Mouse (Mus musculus): Measurements from ENCODE around the gene Zic2. TPM values are rescaled to one million over a fixed set of nuclear protein-coding genes. Genes with fewer than 3 reads are reported as not detected.

Gene Zic2
- total and polyA plus RNA-seq, 3 experiments: 0.16 TPM; not detected in 2

GRCm38 (mm10) chr14:122492015-122492414 is 16.8 kb downstream of the Zic2 start:
- Histone ChIP-seq H3K27me3 (ENCODE audit: insufficient read depth, low read length) (peaks cover 12% of the 10 kb centered on the region), H3K36me3 (replicated peaks) (no peaks in the 10 kb centered on the region)

GRCm38 (mm10) chr14:122509058-122509457 is 33.8 kb downstream of the Zic2 start:
- peaks cover 12% of the 10 kb centered on the region; the same call in 1 of the 2 replicates for H3K27me3 ChIP-seq (ENCODE audit: insufficient read depth, low read length)
- H3K4me1 ChIP-seq (ENCODE audit: insufficient read depth, low read depth, low read length): no peaks in the 10 kb centered on the region
- H3K9me3 ChIP-seq (replicated peaks): no peaks in the 10 kb centered on the region
- TF ChIP-seq GATA1 (IDR thresholded peaks at IDR 0.05; ENCODE audit: borderline replicate concordance, low read length) (no peak), POLR2AphosphoS5 (IDR thresholded peaks at IDR 0.05; ENCODE audit: insufficient replicate concordance, low read depth, low read length) (no peak), CTCF (IDR thresholded peaks at IDR 0.05; ENCODE audit: low read depth, low read length) (no peak), GATA2 (IDR thresholded peaks at IDR 0.05; ENCODE audit: borderline replicate concordance, low read depth, low read length) (no peak), TAL1 (conservative IDR thresholded peaks at IDR 0.05; ENCODE audit: low read depth, low read length) (no peak)
- DNase-seq (ENCODE audit: low spot score) (no peak), ATAC-seq (ENCODE audit: extremely low read depth, insufficient number of reproducible peaks, low FRiP score, poor library complexity, severe bottlenecking) (no peak)
- no peaks in the 10 kb centered on the region for H3K36me3 ChIP-seq (replicated peaks)
- no peak overlapping the region for H3K4me3 ChIP-seq (ENCODE audit: low read depth, low read length)

More at GRCm38 (mm10) chr14:122492015-122492414, 16.8 kb downstream of the Zic2 start:
- no peak for ATAC-seq (ENCODE audit: extremely low read depth, insufficient number of reproducible peaks, low FRiP score, poor library complexity, severe bottlenecking)
- no peaks in the 10 kb centered on the region for H3K4me1 ChIP-seq (ENCODE audit: insufficient read depth, low read depth, low read length)
- H3K9me3 ChIP-seq (replicated peaks): peaks cover 6% of the 10 kb centered on the region; the same call in 1 of the 2 replicates
- DNase-seq (ENCODE audit: low spot score): no peak
- TF ChIP-seq GATA2 (IDR thresholded peaks at IDR 0.05; ENCODE audit: borderline replicate concordance, low read depth, low read length) (no peak), GATA1 (IDR thresholded peaks at IDR 0.05; ENCODE audit: borderline replicate concordance, low read length) (no peak)
- no peak overlapping the region for H3K4me3 ChIP-seq (ENCODE audit: low read depth, low read length)

GRCm38 (mm10) chr14:122511519-122511918 is 36.3 kb downstream of the Zic2 start:
- no peak for ATAC-seq (ENCODE audit: extremely low read depth, insufficient number of reproducible peaks, low FRiP score, poor library complexity, severe bottlenecking)
- Histone ChIP-seq H3K27me3 (ENCODE audit: insufficient read depth, low read length) (peaks cover 12% of the 10 kb centered on the region; the same call in 1 of the 2 replicates), H3K4me1 (ENCODE audit: insufficient read depth, low read depth, low read length) (no peaks in the 10 kb centered on the region), H3K9me3 (replicated peaks) (no peaks in the 10 kb centered on the region), H3K36me3 (replicated peaks) (no peaks in the 10 kb centered on the region), H3K4me3 (ENCODE audit: low read depth, low read length) (no peak overlapping the region)
- DNase-seq (ENCODE audit: low spot score): no peak
- TF ChIP-seq GATA1 (IDR thresholded peaks at IDR 0.05; ENCODE audit: borderline replicate concordance, low read length) (no peak), GATA2 (IDR thresholded peaks at IDR 0.05; ENCODE audit: borderline replicate concordance, low read depth, low read length) (no peak), CTCF (IDR thresholded peaks at IDR 0.05; ENCODE audit: low read depth, low read length) (no peak), TAL1 (conservative IDR thresholded peaks at IDR 0.05; ENCODE audit: low read depth, low read length) (no peak), POLR2AphosphoS5 (IDR thresholded peaks at IDR 0.05; ENCODE audit: insufficient replicate concordance, low read depth, low read length) (no peak)

- ATAC-seq (ENCODE audit: extremely low read depth, insufficient number of reproducible peaks, low FRiP score, poor library complexity, severe bottlenecking) (no peak), DNase-seq (ENCODE audit: low spot score) (no peak)
- no peak for TF ChIP-seq CTCF (IDR thresholded peaks at IDR 0.05; ENCODE audit: low read depth, low read length)
- TF ChIP-seq TAL1 (conservative IDR thresholded peaks at IDR 0.05; ENCODE audit: low read depth, low read length): no peak
- TF ChIP-seq GATA1 (IDR thresholded peaks at IDR 0.05; ENCODE audit: borderline replicate concordance, low read length): no peak
- no peak for TF ChIP-seq GATA2 (IDR thresholded peaks at IDR 0.05; ENCODE audit: borderline replicate concordance, low read depth, low read length)
- TF ChIP-seq POLR2AphosphoS5 (IDR thresholded peaks at IDR 0.05; ENCODE audit: insufficient replicate concordance, low read depth, low read length): no peak
- Histone ChIP-seq H3K4me3 (ENCODE audit: low read depth, low read length) (no peak overlapping the region), H3K9me3 (replicated peaks) (no peaks in the 10 kb centered on the region), H3K27me3 (ENCODE audit: insufficient read depth, low read length) (peaks cover 12% of the 10 kb centered on the region; the same call in 1 of the 2 replicates), H3K36me3 (replicated peaks) (no peaks in the 10 kb centered on the region), H3K4me1 (ENCODE audit: insufficient read depth, low read depth, low read length) (no peaks in the 10 kb centered on the region)
Measured at GRCm38 (mm10) chr14:122513511-122514036, 38.3 kb downstream of the Zic2 start.

GRCm38 (mm10) chr14:122528475-122528874 is 53.2 kb downstream of the Zic2 start:
- DNase-seq (ENCODE audit: low spot score) (no peak), ATAC-seq (ENCODE audit: extremely low read depth, insufficient number of reproducible peaks, low FRiP score, poor library complexity, severe bottlenecking) (no peak)
- TF ChIP-seq TAL1 (conservative IDR thresholded peaks at IDR 0.05; ENCODE audit: low read depth, low read length) (no peak), POLR2AphosphoS5 (IDR thresholded peaks at IDR 0.05; ENCODE audit: insufficient replicate concordance, low read depth, low read length) (no peak), CTCF (IDR thresholded peaks at IDR 0.05; ENCODE audit: low read depth, low read length) (no peak), GATA2 (IDR thresholded peaks at IDR 0.05; ENCODE audit: borderline replicate concordance, low read depth, low read length) (no peak), GATA1 (IDR thresholded peaks at IDR 0.05; ENCODE audit: borderline replicate concordance, low read length) (no peak)
- Histone ChIP-seq H3K36me3 (replicated peaks) (no peaks in the 10 kb centered on the region), H3K27me3 (ENCODE audit: insufficient read depth, low read length) (no peaks in the 10 kb centered on the region), H3K4me1 (ENCODE audit: insufficient read depth, low read depth, low read length) (peaks cover 5% of the 10 kb centered on the region), H3K9me3 (replicated peaks) (no peaks in the 10 kb centered on the region), H3K4me3 (ENCODE audit: low read depth, low read length) (no peak overlapping the region)

Other genes with a start within 250 kb of the Zic2 start
- not detected in 2 replicates for gene Gm5089, start 24.3 kb upstream of the Zic2 start, total RNA-seq (2014; fragmentation: Nextera tagmentation)
- gene Gm5089, start 24.3 kb upstream of the Zic2 start, total RNA-seq (2017): 0.05 TPM in 1 of 2 replicates, not detected in the other
- gene Gm5089, start 24.3 kb upstream of the Zic2 start, polyA plus RNA-seq (2012): not detected in 2 replicates
- not detected in 2 replicates for gene Zic5, start 9.8 kb upstream of the Zic2 start, total RNA-seq (2014; fragmentation: Nextera tagmentation)
- 0.05 TPM in 1 of 2 replicates, not detected in the other for gene Zic5, start 9.8 kb upstream of the Zic2 start, total RNA-seq (2017)
- gene Zic5, start 9.8 kb upstream of the Zic2 start, polyA plus RNA-seq (2012): not detected in 2 replicates
- not detected in 2 replicates for gene Gm10837, start 15.2 kb downstream of the Zic2 start, total RNA-seq (2014; fragmentation: Nextera tagmentation)
- gene Gm10837, start 15.2 kb downstream of the Zic2 start, total RNA-seq (2017): 0.11 TPM in 1 of 2 replicates, not detected in the other
- not detected in 2 replicates for gene Gm10837, start 15.2 kb downstream of the Zic2 start, polyA plus RNA-seq (2012)
- gene Pcca, start 58.9 kb downstream of the Zic2 start, total RNA-seq (2014; fragmentation: Nextera tagmentation): 67.0 and 79.4 TPM in 2 replicates
- gene Pcca, start 58.9 kb downstream of the Zic2 start, total RNA-seq (2017): 42.7 and 65.8 TPM in 2 replicates
- 15.3 and 17.4 TPM in 2 replicates for gene Pcca, start 58.9 kb downstream of the Zic2 start, polyA plus RNA-seq (2012)